Mouse (Mus musculus) kidney, adult 9 months (tissue): ENCODE data around the gene Ppp1r12c.

Experiments
- DNase-seq: peaks from one replicate; pipeline ENCODE4 v3.0.0; 2022

The Ppp1r12c gene

GRCm38 (mm10) chr7:4491308-4491707, 10.2 kb downstream of the Ppp1r12c start:
- DNase-seq: no peak

GRCm38 (mm10) chr7:4482281-4482680, 19.2 kb downstream of the Ppp1r12c start:
- no peak for DNase-seq

- DNase-seq: peak; percentile 48
Observed at GRCm38 (mm10) chr7:4479674-4480073, 21.8 kb downstream of the Ppp1r12c start.

- no peak for DNase-seq
Observed at GRCm38 (mm10) chr7:4478796-4479291, 22.6 kb downstream of the Ppp1r12c start.

- peak; percentile 85 for DNase-seq
Observed at GRCm38 (mm10) chr7:4478021-4478795, 23.3 kb downstream of the Ppp1r12c start.

GRCm38 (mm10) chr7:4473940-4474339, 27.5 kb downstream of the Ppp1r12c start:
- no peak for DNase-seq

GRCm38 (mm10) chr7:4471179-4471555, 30.3 kb downstream of the Ppp1r12c start:
- DNase-seq: peak; percentile 78

GRCm38 (mm10) chr7:4470275-4471178, 31.0 kb downstream of the Ppp1r12c start:
- peak; percentile 78 for DNase-seq

GRCm38 (mm10) chr7:4467801-4468200, 33.7 kb downstream of the Ppp1r12c start:
- DNase-seq: no peak

- peak; percentile 67 for DNase-seq
Observed at GRCm38 (mm10) chr7:4464194-4464824, 37.2 kb downstream of the Ppp1r12c start.

- DNase-seq: no peak
Observed at GRCm38 (mm10) chr7:4460576-4461434, 40.7 kb downstream of the Ppp1r12c start, which contains the start of gene Eps8l1. TSS of gene Eps8l1 (plus strand) at chr7:4460674.

GRCm38 (mm10) chr7:4452644-4453043, 48.8 kb downstream of the Ppp1r12c start:
- DNase-seq: no peak

- DNase-seq: no peak
Observed at GRCm38 (mm10) chr7:4449211-4449610, 52.3 kb downstream of the Ppp1r12c start.

GRCm38 (mm10) chr7:4448439-4448838, 53.0 kb downstream of the Ppp1r12c start:
- DNase-seq: no peak

GRCm38 (mm10) chr7:4447138-4447537, 54.3 kb downstream of the Ppp1r12c start:
- no peak for DNase-seq

GRCm38 (mm10) chr7:4445216-4445791, 56.2 kb downstream of the Ppp1r12c start, which contains the start of gene Rdh13:
TSS of gene Rdh13 (minus strand) at chr7:4445649.
- peak; percentile 95 for DNase-seq

GRCm38 (mm10) chr7:4440549-4440948, 60.9 kb downstream of the Ppp1r12c start:
- no peak for DNase-seq

GRCm38 (mm10) chr7:4437721-4438120, 63.8 kb downstream of the Ppp1r12c start:
- DNase-seq: no peak

GRCm38 (mm10) chr7:4432026-4432425, 69.5 kb downstream of the Ppp1r12c start:
- DNase-seq: no peak

GRCm38 (mm10) chr7:4431548-4431947, 69.9 kb downstream of the Ppp1r12c start:
- peak; percentile 86 for DNase-seq
